Mouse (Mus musculus): ENCODE results near the gene Eml3. TPM values are rescaled to one million over a fixed set of nuclear protein-coding genes. Genes with fewer than 3 reads are reported as not detected.

The Eml3 gene
- polyA plus RNA-seq, 1 experiment from 2014 or later: 24.6 TPM

GRCm38 (mm10) chr19:8914212-8914611, 15.1 kb upstream of the Eml3 start:
- H3K27me3 ChIP-seq (ENCODE audit: control insufficient read depth, insufficient read depth, low read length): no peaks in the 10 kb centered on the region
- H3K36me3 ChIP-seq (ENCODE audit: control insufficient read depth, insufficient read depth, low read length): peaks cover 57% of the 10 kb centered on the region
- no peaks in the 10 kb centered on the region for H3K9me3 ChIP-seq (ENCODE audit: control insufficient read depth, low read length)
- H3K4me3 ChIP-seq (ENCODE audit: low read depth, low read length): no peak overlapping the region
- ATAC-seq (ENCODE audit: low FRiP score, low TSS enrichment) (no peak), DNase-seq (ENCODE audit: low spot score) (no peak)
- no peak overlapping the region for H3K4me2 ChIP-seq (replicated peaks; ENCODE audit: low read depth)
- no peaks in the 10 kb centered on the region for H3K4me1 ChIP-seq (replicated peaks; ENCODE audit: control insufficient read depth, insufficient read depth)
- no peak overlapping the region for H3K27ac ChIP-seq (replicated peaks)
- 98% methylated on average over 3 of the region's 3 CpGs for WGBS
- TF ChIP-seq CTCF (IDR thresholded peaks at IDR 0.05; ENCODE audit: low read depth): no peak
- TF ChIP-seq EP300 (optimal IDR thresholded peaks at IDR 0.05): no peak
- no peak overlapping the region for H3K9ac ChIP-seq (ENCODE audit: low read length)

GRCm38 (mm10) chr19:8919000-8919399, 10.4 kb upstream of the Eml3 start:
- no peak overlapping the region for H3K9ac ChIP-seq (ENCODE audit: low read length)
- DNase-seq (ENCODE audit: low spot score) (no peak), ATAC-seq (ENCODE audit: low FRiP score, low TSS enrichment) (no peak)
- TF ChIP-seq EP300 (optimal IDR thresholded peaks at IDR 0.05) (no peak), CTCF (IDR thresholded peaks at IDR 0.05; ENCODE audit: low read depth) (no peak)
- H3K9me3 ChIP-seq (ENCODE audit: control insufficient read depth, low read length): no peaks in the 10 kb centered on the region
- WGBS: 90% methylated on average over 3 of the region's 3 CpGs
- H3K4me1 ChIP-seq (replicated peaks; ENCODE audit: control insufficient read depth, insufficient read depth): no peaks in the 10 kb centered on the region; the same call in 1 of the 2 replicates
- H3K4me3 ChIP-seq (ENCODE audit: low read depth, low read length): no peak overlapping the region
- peaks cover 21% of the 10 kb centered on the region for H3K36me3 ChIP-seq (ENCODE audit: control insufficient read depth, insufficient read depth, low read length)
- H3K27ac ChIP-seq (replicated peaks): no peak overlapping the region
- no peaks in the 10 kb centered on the region for H3K27me3 ChIP-seq (ENCODE audit: control insufficient read depth, insufficient read depth, low read length)
- no peak overlapping the region for H3K4me2 ChIP-seq (replicated peaks; ENCODE audit: low read depth)

- WGBS: 62% methylated on average over 6 of the region's 6 CpGs
- no peak for DNase-seq (ENCODE audit: low spot score)
- no peak for TF ChIP-seq CTCF (IDR thresholded peaks at IDR 0.05; ENCODE audit: low read depth)
Observed at GRCm38 (mm10) chr19:8919684-8920072, 9.7 kb upstream of the Eml3 start.

GRCm38 (mm10) chr19:8920073-8920736, 9.1 kb upstream of the Eml3 start, which contains the start of gene B3gat3:
TSS of gene B3gat3 (plus strand) at chr19:8920374.
- DNase-seq (ENCODE audit: low spot score): peak; percentile 95
- Histone ChIP-seq H3K4me1 (replicated peaks; ENCODE audit: control insufficient read depth, insufficient read depth) (no peaks in the 10 kb centered on the region; the same call in 1 of the 2 replicates), H3K4me3 (ENCODE audit: low read depth, low read length) (peak within 1 kb of the TSS; percentile 81), H3K9ac (ENCODE audit: low read length) (peak within 1 kb of the TSS; percentile 79), H3K27ac (replicated peaks) (peak within 1 kb of the TSS; percentile 96), H3K27me3 (ENCODE audit: control insufficient read depth, insufficient read depth, low read length) (no peaks in the 10 kb centered on the region), H3K36me3 (ENCODE audit: control insufficient read depth, insufficient read depth, low read length) (peaks cover 12% of the 10 kb centered on the region), H3K4me2 (replicated peaks; ENCODE audit: low read depth) (peak within 1 kb of the TSS; percentile 62), H3K9me3 (ENCODE audit: control insufficient read depth, low read length) (no peaks in the 10 kb centered on the region)
- no peak for TF ChIP-seq CTCF (IDR thresholded peaks at IDR 0.05; ENCODE audit: low read depth)
- no peak for TF ChIP-seq EP300 (optimal IDR thresholded peaks at IDR 0.05)
- peak; percentile 98 for ATAC-seq (ENCODE audit: low FRiP score, low TSS enrichment)
- 1% methylated on average over 45 of the region's 50 CpGs for WGBS

More at GRCm38 (mm10) chr19:8919684-8920072, 9.7 kb upstream of the Eml3 start:
- ATAC-seq (ENCODE audit: low FRiP score, low TSS enrichment): no peak
- peak overlapping the region; percentile 81 for H3K4me3 ChIP-seq (ENCODE audit: low read depth, low read length)
- H3K9me3 ChIP-seq (ENCODE audit: control insufficient read depth, low read length): no peaks in the 10 kb centered on the region
- no peaks in the 10 kb centered on the region; the same call in 1 of the 2 replicates for H3K4me1 ChIP-seq (replicated peaks; ENCODE audit: control insufficient read depth, insufficient read depth)
- H3K27me3 ChIP-seq (ENCODE audit: control insufficient read depth, insufficient read depth, low read length): no peaks in the 10 kb centered on the region
- peaks cover 14% of the 10 kb centered on the region for H3K36me3 ChIP-seq (ENCODE audit: control insufficient read depth, insufficient read depth, low read length)
- peak overlapping the region; percentile 79; the same call in 1 of the 2 replicates for H3K9ac ChIP-seq (ENCODE audit: low read length)
- H3K27ac ChIP-seq (replicated peaks): peak overlapping the region; percentile 96
- peak overlapping the region; percentile 62 for H3K4me2 ChIP-seq (replicated peaks; ENCODE audit: low read depth)

GRCm38 (mm10) chr19:8920836-8921291, 8.5 kb upstream of the Eml3 start:
- DNase-seq (ENCODE audit: low spot score) (peak; percentile 65), ATAC-seq (ENCODE audit: low FRiP score, low TSS enrichment) (peak; percentile 22; the same call in 1 of the 2 replicates)
- Histone ChIP-seq H3K9ac (ENCODE audit: low read length) (peak overlapping the region; percentile 79), H3K4me1 (replicated peaks; ENCODE audit: control insufficient read depth, insufficient read depth) (no peaks in the 10 kb centered on the region; the same call in 1 of the 2 replicates), H3K4me3 (ENCODE audit: low read depth, low read length) (peak overlapping the region; percentile 81), H3K27ac (replicated peaks) (peak overlapping the region; percentile 96), H3K27me3 (ENCODE audit: control insufficient read depth, insufficient read depth, low read length) (no peaks in the 10 kb centered on the region), H3K4me2 (replicated peaks; ENCODE audit: low read depth) (peak overlapping the region; percentile 62), H3K36me3 (ENCODE audit: control insufficient read depth, insufficient read depth, low read length) (peaks cover 7% of the 10 kb centered on the region), H3K9me3 (ENCODE audit: control insufficient read depth, low read length) (no peaks in the 10 kb centered on the region)
- 0% methylated on average over 6 of the region's 6 CpGs for WGBS
- TF ChIP-seq CTCF (IDR thresholded peaks at IDR 0.05; ENCODE audit: low read depth) (no peak), EP300 (optimal IDR thresholded peaks at IDR 0.05) (no peak)

- Histone ChIP-seq H3K27ac (replicated peaks) (peak overlapping the region; percentile 40; the same call in 1 of the 2 replicates), H3K9ac (ENCODE audit: low read length) (no peak overlapping the region), H3K27me3 (ENCODE audit: control insufficient read depth, insufficient read depth, low read length) (no peaks in the 10 kb centered on the region), H3K4me1 (replicated peaks; ENCODE audit: control insufficient read depth, insufficient read depth) (no peaks in the 10 kb centered on the region; the same call in 1 of the 2 replicates), H3K9me3 (ENCODE audit: control insufficient read depth, low read length) (no peaks in the 10 kb centered on the region), H3K4me3 (ENCODE audit: low read depth, low read length) (peak overlapping the region; percentile 81; the same call in 1 of the 2 replicates), H3K4me2 (replicated peaks; ENCODE audit: low read depth) (peak overlapping the region; percentile 62; the same call in 1 of the 2 replicates), H3K36me3 (ENCODE audit: control insufficient read depth, insufficient read depth, low read length) (peaks cover 6% of the 10 kb centered on the region; the same call in 1 of the 2 replicates)
- TF ChIP-seq EP300 (optimal IDR thresholded peaks at IDR 0.05) (no peak), CTCF (IDR thresholded peaks at IDR 0.05; ENCODE audit: low read depth) (no peak)
- no peak for ATAC-seq (ENCODE audit: low FRiP score, low TSS enrichment)
- DNase-seq (ENCODE audit: low spot score): no peak
- 57% methylated on average over 9 of the region's 9 CpGs for WGBS
Observed at GRCm38 (mm10) chr19:8921741-8922140, 7.6 kb upstream of the Eml3 start.

Data from stomach, postnatal 0 days (tissue).